Mouse (Mus musculus) frontal cortex, adult 2 months (tissue): ENCODE measurements around the gene Nt5c2. TPM values are rescaled to one million over a fixed set of nuclear protein-coding genes. Genes with fewer than 3 reads are reported as not detected.

Experiments used
- DNase-seq, 2 experiments: peaks; one replicate each; pipeline ENCODE4 v3.0.0; 2022; ENCODE audit warnings: low spot score in 1 of 2; ENCODE audit errors: extremely low spot score in 1 of 2
- polyA plus RNA-seq: library from polyadenylated mRNA; depleted of rRNA; stranded (reverse); fragments of >200 nt; gene quantifications from 2 replicates; pipeline ENCODE4 v1.2.3, GENCODE M21; 2012; rRNA removed

The Nt5c2 gene
- 49.8 and 53.3 TPM in 2 replicates for polyA plus RNA-seq

DNA sequence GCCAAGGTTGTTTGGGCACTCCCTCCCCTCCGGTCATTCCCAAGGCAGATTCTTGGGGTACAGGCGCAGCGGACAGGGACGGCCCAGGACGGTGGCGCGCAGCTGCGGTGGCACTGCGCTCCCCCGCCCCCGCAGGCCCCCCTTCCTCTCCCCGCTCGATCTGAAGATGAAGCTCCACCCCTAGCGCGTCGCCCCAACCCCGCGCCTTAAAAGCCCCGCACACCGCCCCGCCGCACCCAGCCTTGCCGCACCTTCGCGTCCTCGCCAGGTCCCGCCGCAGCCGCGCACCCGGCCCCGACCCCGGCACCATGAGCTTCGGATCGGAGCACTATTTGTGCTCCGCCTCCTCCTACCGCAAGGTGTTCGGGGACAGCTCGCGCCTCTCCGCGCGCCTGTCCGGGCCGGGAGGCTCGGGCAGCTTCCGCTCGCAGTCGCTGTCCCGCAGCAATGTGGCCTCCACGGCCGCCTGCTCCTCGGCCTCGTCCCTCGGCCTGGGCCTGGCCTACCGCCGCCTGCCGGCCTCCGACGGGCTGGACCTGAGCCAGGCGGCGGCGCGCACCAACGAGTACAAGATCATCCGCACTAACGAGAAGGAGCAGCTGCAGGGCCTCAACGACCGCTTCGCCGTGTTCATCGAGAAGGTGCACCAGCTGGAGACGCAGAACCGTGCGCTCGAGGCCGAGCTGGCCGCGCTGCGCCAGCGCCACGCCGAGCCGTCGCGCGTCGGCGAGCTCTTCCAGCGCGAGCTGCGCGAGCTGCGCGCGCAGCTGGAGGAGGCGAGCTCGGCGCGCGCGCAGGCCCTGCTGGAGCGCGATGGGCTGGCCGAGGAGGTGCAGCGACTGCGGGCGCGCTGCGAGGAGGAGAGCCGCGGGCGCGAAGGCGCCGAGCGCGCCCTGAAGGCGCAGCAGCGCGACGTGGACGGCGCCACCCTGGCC lies at the start of gene Nt5c2, which contains the start of gene Ina:
Gene Nt5c2 (minus strand): TSS at position 707 of the 935 bp plus-strand sequence.
Gene Ina (plus strand): TSS at position 252 of the 935 bp plus-strand sequence.
- peak in 1 of 2 experiments; percentile 81 for DNase-seq

DNA sequence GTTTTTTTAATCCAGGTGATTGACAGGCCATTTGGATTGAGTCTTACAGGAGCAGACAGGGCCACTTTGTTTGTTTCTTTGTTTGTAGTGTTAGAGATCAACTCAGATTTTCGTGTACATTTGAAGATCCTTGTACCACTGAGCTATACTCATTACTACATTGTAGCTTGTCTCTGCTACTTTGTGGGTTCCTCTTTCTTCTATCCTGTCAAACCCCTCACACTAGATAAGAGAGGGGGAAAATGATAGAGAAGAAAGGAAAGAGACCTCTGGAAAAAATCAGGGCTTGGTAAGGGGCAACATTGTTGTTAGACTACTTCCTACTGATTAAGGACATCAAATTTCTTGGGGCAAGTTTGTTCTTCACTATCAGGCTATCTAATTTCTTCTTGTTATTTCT lies 42.7 kb upstream of the Nt5c2 start:
- DNase-seq, result no peak

DNA sequence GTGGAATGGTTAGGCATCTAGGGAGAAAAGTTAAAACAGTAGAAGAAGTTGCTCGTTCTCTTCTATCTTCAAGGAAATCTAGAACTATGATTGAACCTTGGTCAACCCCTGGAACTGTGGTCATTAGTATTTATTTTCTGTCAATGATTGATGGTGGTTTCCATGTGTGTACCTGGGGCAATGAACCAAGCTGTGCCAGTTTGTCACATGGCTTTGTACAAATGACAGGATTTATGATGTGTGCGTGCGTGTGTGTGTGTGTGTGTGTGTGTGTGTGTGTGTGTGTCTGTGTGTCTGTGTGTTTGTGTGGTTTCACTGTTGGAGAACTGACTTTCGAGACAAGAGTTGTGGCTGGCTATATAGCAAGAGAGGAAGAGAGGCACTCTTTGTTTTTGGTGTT lies 38.5 kb upstream of the Nt5c2 start:
- no peak for DNase-seq

DNA sequence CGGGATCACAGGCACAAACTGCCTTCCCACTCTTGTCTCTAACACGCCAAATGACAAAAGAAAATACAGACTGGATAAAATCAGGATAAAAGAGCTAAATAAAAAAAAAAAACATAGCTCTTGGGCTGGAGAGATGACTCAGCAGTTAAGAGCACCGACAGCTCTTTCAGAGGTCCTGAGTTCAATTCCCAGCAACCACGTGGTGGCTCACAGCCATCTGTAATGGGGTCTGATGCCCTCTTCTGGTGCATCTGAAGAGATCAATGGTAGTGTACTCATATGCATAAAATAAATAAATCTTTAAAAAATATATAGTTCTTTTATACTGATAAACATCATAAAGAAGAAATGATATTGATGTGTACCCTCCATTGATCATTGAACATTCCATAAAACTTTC lies 38.0 kb upstream of the Nt5c2 start:
- DNase-seq, result no peak

DNA sequence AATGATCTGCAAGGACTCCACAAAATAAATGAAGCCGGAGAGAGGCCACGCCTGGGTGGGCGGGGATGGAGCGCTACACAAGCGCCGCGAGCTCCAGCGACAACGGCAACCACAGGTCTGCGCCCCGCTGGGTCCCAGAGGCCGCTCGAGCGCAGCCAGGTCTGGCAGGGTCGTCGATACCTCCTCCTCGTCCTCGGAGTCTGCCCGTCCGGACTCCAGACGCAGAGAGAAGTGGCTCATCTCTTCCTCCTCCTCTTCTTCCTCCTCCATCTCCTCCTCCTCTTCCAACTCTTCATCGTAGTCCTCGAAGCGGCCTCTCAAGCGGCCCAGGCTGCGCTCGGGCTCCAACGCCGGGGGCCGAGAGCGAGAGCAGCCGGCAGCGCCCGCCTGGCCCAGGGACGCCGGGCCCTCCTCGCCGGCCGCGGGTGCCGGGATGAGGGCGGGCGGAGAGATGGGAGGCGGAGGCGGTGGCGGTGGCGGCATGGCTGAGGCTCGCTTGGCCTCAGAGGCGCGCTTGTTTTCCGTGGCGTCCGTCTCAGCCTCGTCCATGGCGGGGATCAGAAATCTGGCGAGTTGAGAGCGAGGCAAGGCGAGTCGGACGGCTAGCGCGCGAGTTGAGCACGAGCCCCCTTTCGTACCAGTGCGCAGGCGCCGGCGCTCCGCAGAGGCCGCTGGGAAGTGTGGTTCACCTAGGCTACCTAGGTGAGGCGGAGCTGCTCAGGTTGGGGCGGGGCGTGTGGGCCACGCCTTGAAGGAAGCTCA lies 35.5 kb upstream of the Nt5c2 start, which contains the start of gene Pcgf6:
Gene Pcgf6 (minus strand): TSS at position 636 of the 762 bp plus-strand sequence.
- peak; percentile 56 to 87 for DNase-seq

DNA sequence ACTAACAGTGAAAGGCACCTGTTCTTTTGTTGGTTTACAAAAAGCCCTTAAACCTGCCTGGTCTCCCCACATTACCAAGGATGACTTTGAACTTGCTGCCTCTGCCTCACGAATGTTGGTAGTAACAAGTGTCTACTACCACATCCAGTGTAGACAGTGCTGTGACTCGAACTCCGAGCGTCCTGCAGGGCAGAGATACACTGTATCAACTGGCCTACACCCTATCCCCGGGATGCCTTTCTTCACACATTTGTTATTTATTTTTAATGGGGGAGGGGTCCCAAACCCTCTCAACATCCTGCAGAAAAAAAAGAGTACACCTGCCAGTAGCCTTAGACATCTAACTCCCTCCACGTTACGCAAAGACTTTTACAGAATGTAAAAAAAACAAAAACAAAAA lies 34.9 kb upstream of the Nt5c2 start:
- DNase-seq, result no peak

DNA sequence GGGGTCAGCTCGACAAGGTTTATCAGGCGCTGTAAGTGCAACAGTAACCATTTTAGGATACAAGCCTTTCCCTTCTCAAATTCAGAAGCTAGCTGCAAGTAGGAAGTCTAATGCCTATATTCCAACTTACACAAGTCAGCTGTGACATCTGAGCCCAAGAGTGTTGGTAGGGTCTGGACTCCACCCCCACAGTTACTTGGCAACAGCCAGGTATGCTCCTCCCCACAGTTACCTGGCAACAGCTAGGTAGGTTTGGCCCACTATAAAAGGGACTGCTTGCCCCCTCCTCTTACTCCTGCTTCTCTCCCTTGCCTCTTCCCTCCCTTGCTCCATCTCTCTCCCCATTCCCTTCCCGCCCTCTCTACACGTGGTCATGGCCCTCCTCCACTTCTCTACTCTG lies 34.1 kb upstream of the Nt5c2 start:
- DNase-seq, result no peak

DNA sequence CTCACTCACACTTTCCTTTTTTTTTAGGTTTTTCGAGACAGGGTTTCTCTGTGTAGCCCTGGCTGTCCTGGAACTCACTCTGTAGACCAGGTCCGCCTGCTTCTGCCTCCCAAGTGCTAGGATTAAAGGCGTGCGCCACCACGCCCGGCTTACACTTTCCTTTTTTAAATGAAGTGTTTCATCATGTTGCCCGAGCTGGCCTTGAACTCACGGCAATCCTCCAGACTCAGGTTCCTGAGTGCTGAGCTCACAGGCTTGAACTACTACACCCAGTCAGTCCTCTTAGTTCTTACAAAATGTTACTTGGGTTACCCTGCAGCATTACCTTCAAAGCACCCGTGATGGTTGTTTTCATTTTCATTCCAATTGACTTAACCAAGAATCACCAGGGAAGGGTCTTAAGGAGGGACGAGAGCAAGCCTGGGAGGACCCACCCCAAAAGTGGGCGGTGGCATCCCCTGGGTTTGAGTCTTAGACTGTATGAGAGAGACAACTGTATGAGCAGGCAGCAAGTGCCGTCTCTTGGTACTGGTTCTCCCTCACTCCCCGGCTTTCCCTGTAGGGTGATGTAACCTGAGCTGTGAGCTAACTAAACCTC lies 32.4 kb upstream of the Nt5c2 start:
- DNase-seq, result no peak

DNA sequence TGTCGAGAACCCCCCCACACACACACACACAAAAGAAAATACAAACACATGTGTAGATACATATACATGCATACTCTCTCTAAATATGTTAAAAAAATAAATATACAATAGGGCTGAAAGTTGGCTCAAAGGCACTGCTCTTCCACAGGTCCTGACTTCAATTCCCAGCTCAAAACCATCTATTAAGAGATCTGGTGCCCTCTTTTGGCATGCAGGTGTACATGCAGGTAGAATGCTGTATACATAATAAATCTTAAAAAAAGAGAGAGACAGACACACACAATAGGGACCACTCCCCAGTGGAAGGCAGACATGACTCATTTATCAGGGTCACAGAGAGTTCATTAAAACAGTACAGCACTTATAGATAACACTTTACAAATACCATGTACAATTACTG lies 31.4 kb upstream of the Nt5c2 start:
- DNase-seq, result no peak

DNA sequence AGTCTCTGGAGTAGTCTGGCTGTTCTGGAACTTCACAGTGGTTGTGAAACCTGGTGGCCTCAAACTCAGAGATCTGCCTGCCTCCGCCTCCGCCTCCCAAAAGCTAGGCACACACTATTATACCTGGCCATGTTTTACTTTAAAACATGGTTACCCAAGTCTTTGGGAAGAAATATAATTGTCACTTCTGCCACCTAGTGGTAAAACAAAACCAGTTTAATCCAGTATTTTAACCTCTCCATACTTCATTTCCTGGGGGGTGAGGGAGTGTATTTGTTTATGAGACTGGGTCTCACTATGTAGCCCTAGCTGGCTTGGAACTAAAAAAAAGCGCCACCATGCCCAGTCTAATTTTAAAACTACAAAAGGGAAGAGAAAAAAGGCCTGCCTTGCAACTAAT lies 28.7 kb upstream of the Nt5c2 start:
- DNase-seq, result no peak

DNA sequence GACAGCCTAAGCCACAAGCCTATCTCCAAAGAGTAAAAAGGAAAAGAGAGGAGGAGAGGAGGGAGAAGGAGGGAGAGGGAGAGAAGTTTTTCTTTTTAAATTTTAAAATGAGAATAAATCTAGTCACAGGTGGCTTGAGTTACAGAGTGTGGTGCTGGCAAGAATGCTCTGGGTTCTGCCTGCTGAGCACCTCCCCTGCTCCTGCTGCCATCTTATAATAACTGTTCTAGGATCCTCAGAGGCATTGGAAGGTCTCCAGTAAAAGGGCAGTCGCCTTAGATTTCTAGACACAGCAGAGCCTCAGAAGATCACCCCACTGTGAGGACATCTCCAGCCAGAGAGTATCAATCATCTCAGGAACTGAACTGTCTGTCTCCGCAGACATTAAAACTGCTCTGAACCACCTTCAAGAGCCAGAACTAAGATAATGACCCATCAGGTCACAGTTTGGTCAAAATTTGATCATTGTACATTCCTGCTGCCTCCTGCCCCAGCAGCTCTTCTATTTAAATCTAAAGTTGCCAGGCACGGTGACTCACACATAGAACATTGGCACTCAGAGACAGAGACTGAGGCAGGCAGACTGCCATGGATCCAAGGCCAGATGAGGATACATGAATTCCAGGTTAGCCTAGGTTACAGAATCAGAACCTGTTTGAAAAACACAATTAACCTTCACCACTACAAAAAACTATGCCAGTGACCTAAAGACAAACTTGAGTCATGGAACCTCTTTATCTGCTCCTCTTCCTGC lies 25.9 kb upstream of the Nt5c2 start:
- peak in 1 of 2 experiments; percentile 42 for DNase-seq

DNA sequence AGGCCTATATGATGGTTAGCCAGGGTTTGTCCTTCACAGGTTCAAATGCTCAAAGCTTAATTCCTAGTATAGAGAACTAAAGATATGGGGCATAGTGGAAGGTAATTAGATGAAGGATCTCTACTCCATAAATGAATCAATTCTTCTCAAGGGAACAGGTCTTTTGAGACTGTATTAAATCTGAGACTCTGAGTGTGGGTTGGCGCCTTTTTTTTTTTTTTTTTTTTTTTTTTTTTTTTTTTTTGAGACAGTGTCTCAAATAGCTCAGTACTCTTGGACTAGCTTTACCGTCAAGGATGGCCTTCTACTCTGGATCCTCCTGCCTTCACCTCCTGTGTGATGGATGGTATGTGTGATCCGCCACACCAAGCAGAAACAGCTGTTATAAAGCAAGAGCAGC lies 21.6 kb upstream of the Nt5c2 start:
- no peak for DNase-seq

DNA sequence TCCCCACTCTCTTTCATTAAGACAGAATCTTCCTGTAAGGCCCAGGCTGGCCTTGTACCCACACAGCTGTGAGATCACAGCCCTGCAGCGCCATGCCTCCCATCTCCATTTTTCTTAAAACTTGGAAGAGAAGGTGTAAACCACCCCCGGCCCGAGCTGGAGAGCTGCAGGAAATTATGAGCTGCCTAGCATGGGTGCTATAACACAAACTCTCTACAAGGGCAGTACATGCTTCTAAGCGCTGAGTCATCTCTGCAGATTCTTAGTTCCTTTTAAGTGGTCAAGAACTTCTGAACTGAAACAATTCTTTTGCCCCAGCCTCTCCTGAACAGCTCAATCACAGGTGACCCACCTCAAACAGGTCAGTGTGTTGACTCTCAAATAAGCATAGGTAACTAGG lies 20.0 kb upstream of the Nt5c2 start:
- peak in 1 of 2 experiments; percentile 77 for DNase-seq

DNA sequence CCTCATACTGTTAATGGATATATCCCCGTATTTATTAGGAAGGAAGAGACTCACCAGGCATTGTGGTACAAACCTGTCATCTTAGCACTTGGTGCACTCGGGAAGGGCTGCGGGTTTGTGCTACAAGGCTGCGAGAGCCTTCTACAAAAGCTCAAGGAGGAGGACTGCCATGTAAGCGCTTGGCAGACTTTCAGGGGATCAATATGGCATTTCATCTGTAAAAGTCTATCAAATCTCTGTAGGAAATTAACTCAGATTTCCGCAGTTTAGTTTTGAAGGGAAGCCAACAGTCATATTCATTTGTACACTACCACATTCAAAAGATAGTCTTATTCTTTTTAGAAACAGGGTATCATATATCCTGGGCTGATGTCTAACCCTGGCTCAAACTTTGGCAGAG lies 16.8 kb upstream of the Nt5c2 start:
- DNase-seq, result no peak

DNA sequence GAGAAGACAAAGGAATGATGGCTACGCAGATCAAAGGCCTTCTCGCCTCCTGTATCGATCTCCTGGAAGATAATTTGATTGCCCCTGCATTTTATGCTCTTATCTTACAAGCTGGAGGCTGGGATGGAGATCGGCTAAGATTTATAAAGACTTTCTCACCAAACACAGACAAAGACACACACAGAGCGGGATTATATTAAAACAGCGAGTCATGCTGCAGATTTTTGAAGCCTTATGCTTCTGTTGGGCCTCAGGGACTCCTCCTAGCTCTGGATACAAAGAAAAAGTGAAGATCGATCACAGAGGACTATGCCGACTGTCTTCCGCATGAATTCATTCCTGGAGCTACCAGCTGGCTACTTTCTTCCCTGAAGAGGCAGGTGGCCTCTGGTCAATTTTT lies 14.8 kb upstream of the Nt5c2 start:
- DNase-seq, result no peak

DNA sequence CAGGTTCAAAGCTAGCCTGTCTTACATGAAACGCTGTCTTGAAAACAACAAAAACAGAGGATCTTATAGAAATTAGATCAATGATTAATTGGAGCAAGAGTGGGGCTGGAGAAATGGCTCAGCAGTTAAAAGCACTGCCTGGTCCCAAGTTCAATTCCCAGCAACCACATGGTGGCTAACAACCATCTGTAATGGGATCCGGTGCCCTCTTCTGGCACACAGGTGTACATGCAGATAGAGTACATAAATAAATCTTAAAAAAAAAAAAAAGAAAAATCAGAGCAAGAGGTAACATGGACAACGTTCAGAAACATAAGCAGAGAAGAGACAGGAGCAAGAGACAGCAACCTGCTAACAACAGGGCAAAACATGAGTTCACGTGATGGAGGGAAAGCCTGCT lies 11.6 kb upstream of the Nt5c2 start:
- DNase-seq, result no peak

DNA sequence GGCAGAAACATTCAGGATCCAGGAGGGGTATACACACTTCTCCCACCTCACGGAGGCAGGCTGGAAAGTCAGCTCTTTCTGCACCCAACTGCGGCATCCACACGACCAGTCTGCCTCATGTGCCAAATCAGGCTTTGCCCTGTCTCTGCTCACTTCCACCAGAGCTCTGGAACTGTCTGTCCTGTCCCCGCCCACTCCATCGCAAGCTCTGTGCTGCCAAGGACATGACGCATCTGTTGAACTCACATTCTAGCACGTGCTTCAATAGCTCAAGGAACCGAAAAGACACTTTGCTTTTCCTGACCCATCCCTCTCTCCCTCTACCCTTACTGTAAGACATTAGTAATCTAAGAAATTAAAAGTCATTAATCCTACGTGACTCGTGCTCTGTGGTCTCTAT lies 10.0 kb upstream of the Nt5c2 start:
- DNase-seq, result peak in 1 of 2 experiments; percentile 65

DNA sequence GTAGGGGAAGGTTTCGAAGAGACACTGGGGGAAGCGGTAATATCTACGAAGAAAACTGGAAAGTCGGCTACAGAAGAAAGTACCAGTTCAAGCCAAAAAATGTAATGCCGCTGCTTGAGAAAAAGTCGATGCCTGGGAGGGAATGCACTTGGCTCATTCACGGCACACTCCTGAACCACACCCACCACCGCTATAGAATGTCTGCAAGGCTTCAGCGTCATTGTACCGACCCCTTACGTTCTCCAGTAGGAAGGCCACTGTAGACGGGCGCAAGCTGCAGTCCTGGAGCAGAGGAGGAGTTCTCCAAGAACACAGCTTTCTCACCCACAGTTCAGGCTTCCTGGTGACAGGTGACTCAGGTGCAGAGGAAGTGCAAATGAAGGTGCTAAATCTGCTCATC lies 8.6 kb upstream of the Nt5c2 start:
- DNase-seq, result no peak

DNA sequence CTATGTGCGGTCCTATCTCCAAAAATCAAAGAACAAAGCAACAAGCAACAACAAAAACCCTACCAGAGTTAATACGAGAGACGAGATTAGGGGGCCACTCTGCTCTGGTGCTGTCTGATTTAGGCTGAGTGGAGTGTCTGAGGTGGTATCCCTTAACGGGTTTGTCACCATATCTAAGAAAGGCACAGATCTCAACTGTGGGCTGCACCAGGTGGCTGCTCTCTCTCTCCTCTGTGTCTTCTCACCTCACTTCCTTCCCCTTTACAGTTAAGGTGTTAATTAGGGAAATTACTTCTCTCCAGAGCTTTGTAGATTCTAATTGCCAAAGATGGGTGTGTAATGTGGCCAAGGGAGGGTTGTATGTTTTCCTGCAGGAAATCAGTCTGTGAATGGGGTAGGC lies 7.8 kb upstream of the Nt5c2 start:
- DNase-seq, result no peak

DNA sequence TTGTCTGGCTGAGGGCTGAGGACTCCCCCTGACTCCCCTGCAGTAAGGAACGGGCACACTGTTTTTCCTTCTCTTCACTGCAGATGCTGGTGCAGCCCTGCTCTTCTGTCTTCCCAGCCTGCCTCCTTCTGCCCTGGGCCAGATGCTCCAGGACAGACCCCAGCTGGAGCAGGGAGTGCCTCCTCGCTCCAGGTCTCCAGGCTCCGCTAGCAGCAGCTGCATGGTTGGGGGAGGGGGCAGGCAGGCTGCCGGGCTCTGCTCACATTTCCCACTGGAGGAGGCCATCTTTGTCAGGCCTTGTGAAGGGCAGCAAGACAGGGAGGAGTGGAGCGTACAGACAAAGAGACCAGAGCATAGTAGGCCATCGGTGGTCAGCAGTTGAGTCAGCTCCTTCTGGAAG lies 4.4 kb upstream of the Nt5c2 start:
- DNase-seq, result no peak
